Mouse (Mus musculus) embryonic facial prominence, embryonic 12.5 days (tissue): Measurements from ENCODE around the gene Neurog2. TPM values are rescaled to one million over a fixed set of nuclear protein-coding genes. Genes with fewer than 3 reads are reported as not detected.

ENCODE experiments used
- ATAC-seq: fragments of 200-750 bp; cut with Nextera tagmentation; 2 replicates; pipeline ENCODE4 v1.8.0; 2017; ENCODE audit not compliant: insufficient number of reproducible peaks, insufficient read depth, low FRiP score, low TSS enrichment
- H3K27ac ChIP-seq: fragments of 300-500 bp; sonication (generic); 2 replicates; pipeline ENCODE4 v1.5.1; 2016; ENCODE audit warnings: mild to moderate bottlenecking
- H3K27me3 ChIP-seq: fragments of 300-500 bp; sonication (generic); 2 replicates; pipeline ENCODE4 v1.6.1; 2016; ENCODE audit warnings: mild to moderate bottlenecking, moderate library complexity
- H3K36me3 ChIP-seq: fragments of 300-500 bp; sonication (generic); 2 replicates; pipeline ENCODE4 v1.6.1; 2016; ENCODE audit warnings: mild to moderate bottlenecking
- H3K4me1 ChIP-seq: fragments of 300-500 bp; sonication (generic); 2 replicates; pipeline ENCODE4 v1.6.1; 2016
- H3K4me2 ChIP-seq: fragments of 300-500 bp; sonication (generic); replicated peaks from 2 replicates; pipeline ENCODE4 v1.6.1; 2016; ENCODE audit warnings: mild to moderate bottlenecking, moderate library complexity
- H3K4me3 ChIP-seq: fragments of 300-500 bp; sonication (generic); 2 replicates; pipeline ENCODE4 v1.5.1; 2016; ENCODE audit warnings: mild to moderate bottlenecking
- H3K9ac ChIP-seq: fragments of 300-500 bp; sonication (generic); 2 replicates; pipeline ENCODE4 v1.6.1; 2016; ENCODE audit warnings: mild to moderate bottlenecking, moderate library complexity
- H3K9me3 ChIP-seq: fragments of 300-500 bp; sonication (generic); 2 replicates; pipeline ENCODE4 v1.6.1; 2016; ENCODE audit warnings: mild to moderate bottlenecking, moderate library complexity
- WGBS: fragments of 180-500 bp; shearing (Covaris S2); methylation state at CpG from one replicate; pipeline ENCODE4 v1.1.7; 2016; 5-methylcytosine and 5-hydroxymethylcytosine counted together
- polyA plus RNA-seq: library from polyadenylated mRNA; unstranded; fragments of >200 nt; fragmentation: Nextera tagmentation; extraction: Ambion mirVana; gene quantifications from 2 replicates; pipeline ENCODE4 v1.2.1, GENCODE M21; 2016

Gene Neurog2
- polyA plus RNA-seq, 1 experiment from 2014 or later = 3.9 TPM

DNA sequence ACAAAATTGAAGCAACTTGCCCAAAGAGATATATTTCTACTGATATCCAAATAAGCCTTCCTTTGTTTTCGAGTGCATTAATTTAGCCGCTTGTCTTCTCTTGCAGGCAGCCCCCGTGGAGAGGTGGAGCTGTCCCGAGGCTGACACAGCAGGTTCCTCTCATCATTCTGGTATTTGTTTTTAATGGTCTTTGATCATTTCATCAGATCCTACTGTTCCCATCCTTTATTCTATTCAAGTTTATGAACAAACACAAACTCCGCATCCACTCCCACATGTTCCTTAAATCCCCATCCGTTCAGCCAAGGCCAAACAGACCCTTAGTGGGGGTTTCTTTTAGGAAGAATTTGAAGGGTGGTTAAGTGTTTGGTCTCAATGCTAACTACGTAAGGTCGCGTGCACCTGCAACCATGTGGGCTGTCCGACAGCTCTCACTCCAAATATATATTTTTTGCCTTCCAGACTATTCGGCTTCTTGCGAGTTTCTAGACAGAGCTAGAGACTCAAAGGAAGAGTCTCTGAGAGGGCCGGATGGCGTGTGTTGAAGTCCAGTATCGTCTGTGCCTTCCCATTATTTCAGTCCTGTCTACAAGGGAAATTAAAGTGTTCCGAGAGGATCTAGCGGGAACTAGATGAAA, 2.1 kb upstream of the Neurog2 start:
- no peaks in the 10 kb centered on the region for H3K36me3 ChIP-seq
- no peak for ATAC-seq
- H3K4me3 ChIP-seq = no peak overlapping the region
- H3K4me2 ChIP-seq = no peak overlapping the region
- H3K27ac ChIP-seq = no peak overlapping the region
- peaks cover 23% of the 10 kb centered on the region for H3K4me1 ChIP-seq
- no peak overlapping the region for H3K9ac ChIP-seq
- WGBS = 3% methylated on average over 17 of the region's 17 CpGs
- peaks cover 85% of the 10 kb centered on the region for H3K27me3 ChIP-seq
- no peaks in the 10 kb centered on the region for H3K9me3 ChIP-seq

DNA sequence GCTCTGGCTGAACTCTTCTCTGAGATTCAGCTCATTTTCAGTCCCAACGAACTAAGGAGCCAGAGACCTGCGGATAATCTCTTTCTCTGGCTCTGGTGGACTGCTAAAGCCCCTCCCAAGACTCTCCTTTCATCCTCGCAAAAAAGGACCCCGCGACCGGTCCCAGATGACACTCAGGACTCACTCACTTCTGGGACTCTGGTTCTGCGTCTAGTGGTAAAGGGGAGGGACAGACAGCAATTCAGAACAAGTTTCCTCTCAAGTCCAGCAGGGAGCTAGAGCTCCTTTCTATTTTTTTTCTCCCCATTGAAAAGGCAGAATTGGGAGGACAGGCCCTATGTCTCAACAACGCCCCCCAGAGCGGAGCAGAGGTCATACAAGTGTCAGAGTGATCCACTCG, 1.4 kb upstream of the Neurog2 start:
- ATAC-seq = no peak
- H3K36me3 ChIP-seq = no peaks in the 10 kb centered on the region
- peaks cover 23% of the 10 kb centered on the region for H3K4me1 ChIP-seq
- WGBS = 2% methylated on average over 10 of the region's 10 CpGs
- no peak overlapping the region for H3K4me2 ChIP-seq
- no peaks in the 10 kb centered on the region for H3K9me3 ChIP-seq
- peaks cover 85% of the 10 kb centered on the region for H3K27me3 ChIP-seq
- no peak overlapping the region for H3K9ac ChIP-seq
- no peak overlapping the region for H3K27ac ChIP-seq
- no peak overlapping the region for H3K4me3 ChIP-seq

DNA sequence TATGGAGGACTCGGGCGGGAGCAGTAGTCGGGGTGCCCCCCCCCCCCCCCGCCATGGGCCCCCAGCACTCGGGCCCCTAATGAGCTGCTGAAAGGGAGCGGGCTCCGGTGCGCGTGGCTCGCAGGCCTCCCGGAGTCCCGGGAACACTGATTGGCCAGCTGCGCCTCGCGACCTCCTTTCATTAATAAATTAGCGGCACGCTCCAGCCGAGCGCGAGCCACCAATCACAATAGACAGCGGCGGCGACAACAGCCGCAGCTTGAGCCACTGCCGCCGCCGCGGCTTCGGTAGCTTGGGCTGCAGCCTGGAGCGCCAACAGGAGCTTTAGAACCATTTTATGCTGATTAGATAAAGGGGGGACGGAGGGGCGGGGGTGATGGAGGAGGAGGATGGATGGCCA, 404 bp upstream of the Neurog2 start:
- H3K9ac ChIP-seq = no peak overlapping the region

DNA sequence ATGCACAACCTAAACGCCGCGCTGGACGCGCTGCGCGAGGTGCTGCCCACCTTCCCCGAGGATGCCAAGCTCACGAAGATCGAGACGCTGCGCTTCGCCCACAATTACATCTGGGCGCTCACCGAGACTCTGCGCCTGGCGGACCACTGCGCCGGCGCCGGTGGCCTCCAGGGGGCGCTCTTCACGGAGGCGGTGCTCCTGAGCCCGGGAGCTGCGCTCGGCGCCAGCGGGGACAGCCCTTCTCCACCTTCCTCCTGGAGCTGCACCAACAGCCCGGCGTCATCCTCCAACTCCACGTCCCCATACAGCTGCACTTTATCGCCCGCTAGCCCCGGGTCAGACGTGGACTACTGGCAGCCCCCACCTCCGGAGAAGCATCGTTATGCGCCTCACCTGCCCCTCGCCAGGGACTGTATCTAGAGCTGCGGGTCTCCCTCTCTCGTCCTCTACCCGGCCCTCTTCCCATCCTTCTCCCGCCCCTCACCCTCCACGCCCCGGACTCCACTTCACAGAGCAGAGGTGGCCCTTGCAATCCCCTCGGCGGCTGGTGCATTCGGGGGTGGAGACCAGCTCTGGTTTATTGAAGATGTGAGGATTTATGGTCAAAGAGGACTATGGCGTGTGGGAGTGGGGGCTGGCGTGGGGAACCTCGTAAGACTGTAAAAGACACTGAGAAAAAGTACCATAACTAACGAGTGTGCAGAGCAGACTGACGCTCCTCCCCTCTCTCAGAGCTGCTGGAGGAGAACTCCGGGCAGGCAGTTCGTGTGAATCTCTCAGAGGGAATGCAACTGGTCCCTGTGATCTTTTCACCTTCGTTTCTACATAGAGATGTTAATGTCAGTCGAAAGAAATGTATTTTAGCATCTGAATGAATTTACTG, 1.4 kb downstream of the Neurog2 start:
- Histone ChIP-seq H3K9ac (no peak overlapping the region), H3K4me3 (peak overlapping the region; percentile 41), H3K36me3 (no peaks in the 10 kb centered on the region), H3K27ac (no peak overlapping the region), H3K9me3 (no peaks in the 10 kb centered on the region), H3K4me2 (peak overlapping the region; percentile 69), H3K27me3 (peaks cover 91% of the 10 kb centered on the region), H3K4me1 (peaks cover 23% of the 10 kb centered on the region)
- peak; percentile 84 for ATAC-seq
- WGBS = under 1% methylated on average over 58 of the region's 58 CpGs

More for the DNA sequence above, 404 bp upstream of the Neurog2 start:
- no peaks in the 10 kb centered on the region for H3K36me3 ChIP-seq
- peaks cover 23% of the 10 kb centered on the region for H3K4me1 ChIP-seq
- H3K4me3 ChIP-seq = peak overlapping the region; percentile 41
- peak overlapping the region; percentile 69 for H3K4me2 ChIP-seq
- under 1% methylated on average over 30 of the region's 32 CpGs for WGBS
- H3K27me3 ChIP-seq = peaks cover 87% of the 10 kb centered on the region
- H3K9me3 ChIP-seq = no peaks in the 10 kb centered on the region
- ATAC-seq = 0 out of 2 replicates have a peak, but pooled peaks have one; percentile 37
- no peak overlapping the region for H3K27ac ChIP-seq

DNA sequence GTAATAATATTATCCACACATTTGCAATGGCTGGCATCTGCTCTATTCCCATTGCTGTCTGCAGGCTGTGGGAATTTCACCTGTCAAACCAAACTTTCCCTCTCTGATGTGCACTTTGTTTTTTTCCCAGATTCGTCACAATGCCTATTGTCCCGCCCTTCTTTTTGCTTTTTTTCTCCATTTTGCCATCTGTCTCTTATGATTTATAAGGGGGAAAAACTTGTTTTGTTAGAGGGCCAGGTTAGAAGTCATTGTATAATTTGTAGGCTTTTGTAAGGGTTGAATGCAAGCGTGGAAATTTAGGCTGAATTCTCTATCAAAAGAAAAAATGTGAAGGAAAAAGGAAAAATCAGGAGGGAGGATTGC, 2.0 kb downstream of the Neurog2 start:
- H3K27ac ChIP-seq = no peak overlapping the region
- no peaks in the 10 kb centered on the region for H3K9me3 ChIP-seq
- ATAC-seq = no peak
- H3K9ac ChIP-seq = no peak overlapping the region
- WGBS = 4% methylated on average over 3 of the region's 3 CpGs
- H3K36me3 ChIP-seq = no peaks in the 10 kb centered on the region
- peaks cover 91% of the 10 kb centered on the region for H3K27me3 ChIP-seq
- no peak overlapping the region for H3K4me2 ChIP-seq
- no peak overlapping the region for H3K4me3 ChIP-seq
- peaks cover 23% of the 10 kb centered on the region for H3K4me1 ChIP-seq

DNA sequence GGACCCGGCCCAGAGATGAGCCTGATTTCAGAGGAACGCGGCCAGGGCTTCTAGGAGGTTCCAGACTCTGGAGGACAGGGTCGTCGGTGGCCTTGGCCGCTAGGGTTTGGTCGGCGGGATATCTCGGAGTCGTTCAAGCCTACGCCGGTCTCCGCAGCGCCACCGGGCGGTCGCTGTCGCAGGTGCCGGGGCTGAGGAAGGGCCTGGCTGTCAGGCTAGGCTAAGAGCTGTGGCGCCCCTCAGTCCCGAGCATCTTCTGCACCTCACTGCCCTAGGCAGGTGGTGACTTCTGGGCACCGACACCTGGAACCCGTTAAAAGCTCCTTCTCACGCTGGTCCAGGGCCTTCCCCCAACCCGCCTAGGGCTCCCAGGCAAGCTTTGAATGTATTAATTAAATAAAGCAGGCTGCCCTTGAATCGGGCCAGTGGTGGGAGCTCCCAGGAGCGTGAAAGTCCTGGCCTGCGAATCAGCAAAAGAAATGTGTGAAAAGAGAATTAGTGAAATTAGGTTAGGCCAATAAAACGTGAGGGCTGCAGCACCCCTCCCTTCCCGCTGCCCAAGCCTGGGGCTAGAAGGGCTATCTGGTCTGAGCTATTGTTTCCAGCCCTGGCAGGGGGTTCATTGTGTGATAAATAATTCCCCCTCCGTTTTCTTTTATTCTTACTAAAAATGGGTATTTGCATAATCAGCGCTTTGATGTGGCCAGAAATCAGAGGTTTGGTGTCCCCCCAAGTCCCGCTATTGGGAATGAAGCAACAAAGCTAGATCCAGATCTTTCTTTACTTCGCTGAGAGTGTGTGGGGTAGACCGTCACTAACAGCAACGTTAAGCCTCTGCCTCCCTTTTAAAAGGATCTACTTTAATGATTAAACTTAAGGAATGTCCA, 7.2 kb downstream of the Neurog2 start:
- no peak overlapping the region for H3K4me3 ChIP-seq
- no peak overlapping the region for H3K27ac ChIP-seq
- H3K9ac ChIP-seq = no peak overlapping the region

DNA sequence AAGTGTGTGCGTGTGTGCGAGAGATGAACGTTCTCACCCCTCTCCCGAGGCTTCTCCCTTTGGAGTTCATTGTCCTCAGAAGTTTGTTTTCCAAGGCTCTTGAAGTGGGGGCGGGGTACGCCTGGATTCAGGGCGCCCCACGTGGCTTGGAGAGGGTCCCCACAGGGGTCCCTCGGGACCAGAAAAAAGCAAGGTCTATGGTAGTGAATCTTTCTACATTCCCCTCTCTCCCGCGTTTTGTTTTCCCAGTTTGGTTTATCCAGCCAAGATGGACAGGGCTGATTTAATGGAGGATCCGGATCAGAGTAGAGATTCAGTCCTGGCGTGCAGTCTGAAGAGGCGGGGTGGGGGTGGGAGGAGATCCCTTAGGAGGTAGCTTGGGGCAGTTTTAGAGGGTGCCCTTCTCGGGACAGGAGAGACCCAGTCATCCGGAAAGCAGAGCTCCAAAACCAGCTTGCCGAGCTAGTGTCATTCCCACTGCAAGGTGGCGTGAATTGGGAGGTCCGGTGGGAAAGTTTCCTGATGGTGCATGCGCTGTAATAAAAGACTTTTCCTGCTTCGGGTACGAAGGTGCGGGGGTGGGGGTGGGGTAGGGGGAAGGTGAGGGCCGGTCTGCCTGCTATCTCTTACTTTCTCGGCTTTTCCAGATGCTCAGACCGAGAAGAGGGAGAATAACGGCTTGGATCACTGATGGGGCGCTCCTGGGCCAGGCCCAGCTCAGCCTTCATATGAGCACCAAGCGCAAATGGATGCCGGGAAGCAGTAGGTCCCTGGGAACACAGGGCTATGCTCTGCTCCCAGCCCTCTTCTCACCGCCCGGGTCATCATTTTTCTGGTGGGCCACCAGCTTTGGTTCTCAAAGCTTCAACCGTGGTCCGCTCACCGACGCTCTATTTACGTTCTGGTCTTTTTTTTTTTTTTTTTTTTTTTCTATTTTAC, 8.1 kb downstream of the Neurog2 start:
- no peak for ATAC-seq
- Histone ChIP-seq H3K4me2 (peak overlapping the region; percentile 19; the same call in 1 of the 2 replicates), H3K9me3 (no peaks in the 10 kb centered on the region), H3K27me3 (peaks cover 92% of the 10 kb centered on the region), H3K4me3 (no peak overlapping the region), H3K36me3 (no peaks in the 10 kb centered on the region), H3K4me1 (peaks cover 7% of the 10 kb centered on the region; the same call in 1 of the 2 replicates), H3K9ac (no peak overlapping the region), H3K27ac (no peak overlapping the region)
- WGBS = 2% methylated on average over 37 of the region's 37 CpGs

More for the DNA sequence above, 7.2 kb downstream of the Neurog2 start:
- peak overlapping the region; percentile 19; the same call in 1 of the 2 replicates for H3K4me2 ChIP-seq
- no peaks in the 10 kb centered on the region for H3K36me3 ChIP-seq
- H3K9me3 ChIP-seq = no peaks in the 10 kb centered on the region
- peaks cover 7% of the 10 kb centered on the region; the same call in 1 of the 2 replicates for H3K4me1 ChIP-seq
- under 1% methylated on average over 36 of the region's 36 CpGs for WGBS
- H3K27me3 ChIP-seq = peaks cover 89% of the 10 kb centered on the region
- peak; percentile 25; the same call in 1 of the 2 replicates for ATAC-seq

DNA sequence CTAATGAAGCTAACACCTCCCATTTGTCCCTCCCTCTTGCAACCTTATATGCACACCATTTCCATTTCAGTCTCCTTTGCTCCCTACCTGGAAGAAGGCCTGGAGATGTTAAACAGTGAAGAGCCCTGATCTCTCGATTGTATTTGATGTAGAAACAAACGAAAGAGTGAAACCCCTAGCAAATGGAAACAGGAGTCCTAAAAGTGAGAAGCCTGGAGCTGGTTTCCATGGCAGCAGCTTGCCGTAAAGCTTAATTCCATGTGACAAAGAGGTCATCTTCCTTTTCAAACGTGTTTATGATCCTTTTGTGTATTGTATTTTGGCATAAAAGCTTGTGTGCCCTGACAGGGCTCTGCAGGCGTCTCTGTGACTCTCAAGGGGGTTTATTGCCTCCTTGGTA, 9.3 kb downstream of the Neurog2 start:
- no peaks in the 10 kb centered on the region for H3K36me3 ChIP-seq
- H3K9me3 ChIP-seq = no peaks in the 10 kb centered on the region
- H3K27ac ChIP-seq = no peak overlapping the region
- no peak overlapping the region for H3K9ac ChIP-seq
- no peak overlapping the region for H3K4me3 ChIP-seq
- WGBS = 12% methylated on average over 5 of the region's 5 CpGs
- peaks cover 7% of the 10 kb centered on the region; the same call in 1 of the 2 replicates for H3K4me1 ChIP-seq
- H3K4me2 ChIP-seq = no peak overlapping the region
- H3K27me3 ChIP-seq = peaks cover 93% of the 10 kb centered on the region
- no peak for ATAC-seq

DNA sequence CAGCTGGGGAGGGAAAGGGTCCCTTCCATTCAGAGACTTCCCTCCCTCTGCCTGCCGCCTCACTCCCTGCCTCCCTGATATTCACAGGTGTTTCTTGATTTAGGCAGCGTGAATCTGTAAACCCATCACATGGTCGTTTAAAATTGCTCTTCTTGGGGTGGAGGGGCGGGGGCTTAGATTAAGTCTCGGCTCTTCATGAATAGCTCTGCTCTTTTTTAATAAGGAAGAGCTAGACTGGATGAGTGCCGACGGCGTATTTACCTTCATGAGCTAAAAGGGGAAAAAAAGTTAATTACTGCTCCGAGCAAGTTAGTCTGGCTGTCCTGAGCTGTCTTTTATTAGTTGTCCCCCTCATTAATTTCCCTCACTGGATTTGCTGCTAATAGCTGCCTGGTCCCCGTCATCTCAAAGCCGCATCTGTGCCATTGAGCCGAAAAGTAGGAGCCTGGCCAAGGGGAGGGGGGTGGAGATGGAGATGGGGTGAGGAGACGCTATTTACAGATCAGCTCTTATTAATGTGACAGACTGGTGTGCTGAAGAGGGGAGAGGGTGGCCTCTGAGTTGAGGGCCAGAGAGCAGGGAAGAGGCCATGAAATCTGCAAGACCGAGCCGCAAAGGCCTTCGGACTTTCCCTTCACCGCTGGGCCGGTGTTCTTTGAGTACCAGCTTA, 13.4 kb downstream of the Neurog2 start:
- 53% methylated on average over 18 of the region's 18 CpGs for WGBS
- no peak overlapping the region for H3K4me3 ChIP-seq
- no peak for ATAC-seq
- 0 out of 2 replicates have a peak, but pooled peaks cover 1% of the 10 kb centered on the region for H3K4me1 ChIP-seq
- no peaks in the 10 kb centered on the region for H3K36me3 ChIP-seq
- no peak overlapping the region for H3K9ac ChIP-seq
- no peak overlapping the region for H3K27ac ChIP-seq
- peaks cover 56% of the 10 kb centered on the region for H3K27me3 ChIP-seq
- no peak overlapping the region for H3K4me2 ChIP-seq
- no peaks in the 10 kb centered on the region for H3K9me3 ChIP-seq
